Mouse (Mus musculus): ENCODE measurements around the gene Spock1. TPM values are rescaled to one million over a fixed set of nuclear protein-coding genes. Genes with fewer than 3 reads are reported as not detected.

The Spock1 gene
- polyA plus RNA-seq, 1 experiment from 2014 or later: 11.0 TPM

DNA sequence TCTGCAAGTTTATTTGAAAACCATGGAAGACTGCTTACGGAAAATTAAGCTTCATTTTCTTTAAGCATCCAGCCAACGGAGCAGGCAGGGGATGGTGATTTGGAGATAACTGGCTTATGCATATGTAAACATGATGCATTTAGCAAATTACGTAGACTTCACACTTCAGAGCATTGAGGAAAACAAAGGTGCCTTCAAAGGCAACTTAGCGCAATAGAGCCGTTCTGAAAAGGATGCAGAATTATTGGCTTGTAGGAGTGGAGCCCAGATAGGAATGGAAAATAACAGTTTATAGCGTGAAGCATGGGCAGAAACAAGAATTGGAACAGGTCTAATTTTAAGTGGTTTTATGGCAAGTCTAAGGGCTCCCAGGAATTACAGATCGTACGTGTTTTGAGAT, 448.2 kb downstream of the Spock1 start:
- Histone ChIP-seq H3K4me1 (no peaks in the 10 kb centered on the region), H3K4me3 (no peak overlapping the region), H3K36me3 (no peaks in the 10 kb centered on the region), H3K4me2 (replicated peaks) (no peak overlapping the region), H3K27me3 (no peaks in the 10 kb centered on the region), H3K27ac (no peak overlapping the region), H3K9me3 (no peaks in the 10 kb centered on the region), H3K9ac (no peak overlapping the region)
- 82% methylated on average over 8 of the region's 8 CpGs for WGBS
- no peak for ATAC-seq (ENCODE audit: insufficient number of reproducible peaks, insufficient read depth, low FRiP score, low TSS enrichment)

DNA sequence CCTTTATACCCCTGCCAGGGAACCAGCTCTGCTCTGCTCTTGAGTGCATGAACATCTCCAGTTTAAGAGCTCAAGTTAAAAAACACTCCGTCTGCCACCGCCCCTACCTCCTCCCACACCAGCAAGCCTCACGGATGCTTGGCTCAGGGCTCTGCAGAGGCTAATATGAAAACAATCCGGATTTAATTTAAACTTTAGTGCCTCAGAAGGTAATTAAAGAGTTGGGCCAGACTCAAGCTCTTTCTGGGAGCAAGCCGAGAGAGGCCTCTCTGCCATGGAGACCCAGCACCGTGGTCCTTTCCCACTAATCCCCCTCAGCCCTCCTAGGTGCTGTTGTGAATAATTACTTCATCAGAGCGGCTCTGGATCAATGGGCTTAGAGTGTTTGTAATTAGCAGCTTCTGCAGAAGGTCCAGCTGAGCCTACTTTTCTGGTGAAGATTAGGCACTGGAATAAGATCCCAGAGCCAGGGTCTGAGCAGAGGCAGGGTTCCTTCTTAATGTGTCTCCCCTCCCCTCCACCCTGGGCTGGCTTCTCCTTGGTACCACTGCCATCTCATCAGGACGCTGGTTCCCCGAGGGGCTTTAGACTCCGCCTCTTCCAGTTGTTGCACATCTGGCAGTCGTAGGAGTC, 457.8 kb downstream of the Spock1 start:
- H3K9ac ChIP-seq: no peak overlapping the region
- H3K27ac ChIP-seq: 0 out of 2 replicates have a peak overlapping the region, but pooled peaks have one; percentile 36
- H3K27me3 ChIP-seq: peaks cover 6% of the 10 kb centered on the region; the same call in 1 of the 2 replicates
- H3K4me1 ChIP-seq: peaks cover 18% of the 10 kb centered on the region
- H3K9me3 ChIP-seq: no peaks in the 10 kb centered on the region
- no peak overlapping the region for H3K4me3 ChIP-seq
- no peak for ATAC-seq (ENCODE audit: insufficient number of reproducible peaks, insufficient read depth, low FRiP score, low TSS enrichment)
- WGBS: 15% methylated on average over 11 of the region's 11 CpGs
- no peaks in the 10 kb centered on the region for H3K36me3 ChIP-seq
- 0 out of 2 replicates have a peak overlapping the region, but pooled peaks have one; percentile 7 for H3K4me2 ChIP-seq (replicated peaks)

DNA sequence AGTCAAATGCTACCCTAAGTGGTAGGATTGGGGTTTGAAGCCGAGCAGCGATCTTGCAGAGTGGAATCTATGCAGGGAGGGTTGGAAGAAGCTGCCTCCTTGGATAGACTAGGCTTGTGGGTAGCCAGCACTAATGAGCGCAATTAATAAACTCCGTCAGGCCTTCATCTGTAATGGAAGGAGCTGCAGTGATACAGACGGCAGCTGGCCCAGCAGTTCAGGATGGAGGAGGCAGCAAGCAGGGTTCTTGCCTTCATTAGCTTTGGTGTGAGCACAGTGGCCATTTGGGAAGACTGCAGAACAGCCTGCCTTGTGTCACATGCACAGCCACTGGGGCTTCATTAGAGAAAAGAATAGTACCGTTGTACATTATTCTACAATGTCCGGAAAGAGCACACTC, 459.2 kb downstream of the Spock1 start:
- no peak overlapping the region for H3K4me2 ChIP-seq (replicated peaks)
- peaks cover 6% of the 10 kb centered on the region; the same call in 1 of the 2 replicates for H3K27me3 ChIP-seq
- WGBS: 81% methylated on average over 7 of the region's 7 CpGs
- no peak overlapping the region for H3K9ac ChIP-seq
- H3K27ac ChIP-seq: no peak overlapping the region
- H3K4me1 ChIP-seq: peaks cover 18% of the 10 kb centered on the region
- H3K4me3 ChIP-seq: no peak overlapping the region
- H3K9me3 ChIP-seq: no peaks in the 10 kb centered on the region
- H3K36me3 ChIP-seq: no peaks in the 10 kb centered on the region
- no peak for ATAC-seq (ENCODE audit: insufficient number of reproducible peaks, insufficient read depth, low FRiP score, low TSS enrichment)

DNA sequence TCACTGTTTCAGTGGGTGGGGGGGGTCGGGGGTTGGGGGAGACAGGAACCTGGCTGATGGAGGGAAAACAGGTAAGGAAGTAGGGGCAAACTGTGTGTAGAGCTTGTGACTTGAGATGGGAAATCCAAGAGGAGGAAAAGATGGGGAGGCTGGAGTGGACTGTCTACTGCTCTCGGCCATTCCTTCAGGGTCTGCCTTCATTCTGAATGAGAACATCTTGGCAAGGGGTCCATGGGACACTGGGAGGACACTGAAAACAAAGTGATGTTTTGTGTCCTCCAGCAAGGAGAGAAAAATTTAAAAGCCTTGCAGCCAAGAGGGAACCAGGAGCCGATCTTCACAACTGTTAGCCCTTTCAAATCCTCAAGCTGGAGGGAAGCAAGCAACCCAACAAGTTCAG, 463.2 kb downstream of the Spock1 start:
- H3K27me3 ChIP-seq: peaks cover 10% of the 10 kb centered on the region
- no peak for ATAC-seq (ENCODE audit: insufficient number of reproducible peaks, insufficient read depth, low FRiP score, low TSS enrichment)

DNA sequence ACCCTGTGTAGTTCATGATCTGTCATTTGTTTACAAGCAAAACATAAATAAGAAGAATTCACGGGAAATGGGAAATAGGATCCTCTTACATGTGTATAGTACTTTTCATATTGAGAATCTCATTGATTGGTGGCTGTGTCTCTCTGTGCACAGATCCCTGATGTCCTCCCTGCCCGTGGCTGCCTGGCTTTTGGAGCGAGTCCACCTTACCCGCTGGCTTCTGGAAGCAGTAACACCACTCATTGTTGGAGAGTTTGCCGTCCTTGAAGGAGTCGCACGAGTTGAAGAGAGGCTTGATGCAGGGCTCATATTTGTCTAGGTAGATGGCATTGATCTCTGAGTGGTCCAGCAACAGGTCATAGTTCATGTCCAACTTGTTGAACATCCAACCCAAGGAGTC, 468.0 kb downstream of the Spock1 start:
- WGBS: 91% methylated on average over 7 of the region's 7 CpGs
- Histone ChIP-seq H3K9ac (no peak overlapping the region), H3K27ac (no peak overlapping the region), H3K4me1 (no peaks in the 10 kb centered on the region), H3K4me2 (replicated peaks) (no peak overlapping the region), H3K4me3 (no peak overlapping the region), H3K9me3 (no peaks in the 10 kb centered on the region), H3K36me3 (no peaks in the 10 kb centered on the region), H3K27me3 (peaks cover 3% of the 10 kb centered on the region; the same call in 1 of the 2 replicates)
- no peak for ATAC-seq (ENCODE audit: insufficient number of reproducible peaks, insufficient read depth, low FRiP score, low TSS enrichment)

More for the DNA sequence above, 463.2 kb downstream of the Spock1 start:
- H3K27ac ChIP-seq: no peak overlapping the region
- H3K36me3 ChIP-seq: no peaks in the 10 kb centered on the region
- H3K4me1 ChIP-seq: peaks cover 7% of the 10 kb centered on the region; the same call in 1 of the 2 replicates
- no peak overlapping the region for H3K9ac ChIP-seq
- 82% methylated on average over 3 of the region's 3 CpGs for WGBS
- H3K9me3 ChIP-seq: no peaks in the 10 kb centered on the region
- H3K4me2 ChIP-seq (replicated peaks): no peak overlapping the region
- H3K4me3 ChIP-seq: no peak overlapping the region

DNA sequence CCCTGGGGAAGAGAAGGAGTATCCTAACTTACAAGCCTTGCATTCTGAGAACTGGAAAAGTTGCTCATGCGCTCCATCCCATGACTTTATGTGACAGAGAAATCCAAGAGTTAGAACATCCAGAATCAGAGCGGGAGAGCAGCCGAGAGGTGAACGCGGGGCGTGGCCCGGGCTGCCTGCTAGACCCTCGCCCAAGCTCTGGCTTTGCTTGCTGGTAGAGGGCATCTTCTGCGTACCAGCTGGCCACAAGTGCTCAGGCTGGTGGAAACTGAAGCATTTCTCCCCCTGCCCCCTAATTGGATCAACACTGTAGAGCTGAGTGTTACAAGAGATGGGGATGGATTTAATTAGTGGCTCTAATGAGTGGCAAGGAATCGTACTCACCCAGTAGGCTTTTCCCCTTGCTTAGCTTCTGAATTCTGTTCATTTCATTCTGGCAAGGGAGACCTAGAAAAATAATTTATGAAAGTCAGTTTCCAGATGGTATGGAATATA, 472.4 kb downstream of the Spock1 start:
- Histone ChIP-seq H3K9ac (no peak overlapping the region), H3K4me1 (no peaks in the 10 kb centered on the region), H3K27me3 (no peaks in the 10 kb centered on the region), H3K4me3 (no peak overlapping the region), H3K4me2 (replicated peaks) (no peak overlapping the region), H3K36me3 (no peaks in the 10 kb centered on the region), H3K9me3 (no peaks in the 10 kb centered on the region), H3K27ac (no peak overlapping the region)
- 70% methylated on average over 10 of the region's 10 CpGs for WGBS
- ATAC-seq (ENCODE audit: insufficient number of reproducible peaks, insufficient read depth, low FRiP score, low TSS enrichment): no peak

DNA sequence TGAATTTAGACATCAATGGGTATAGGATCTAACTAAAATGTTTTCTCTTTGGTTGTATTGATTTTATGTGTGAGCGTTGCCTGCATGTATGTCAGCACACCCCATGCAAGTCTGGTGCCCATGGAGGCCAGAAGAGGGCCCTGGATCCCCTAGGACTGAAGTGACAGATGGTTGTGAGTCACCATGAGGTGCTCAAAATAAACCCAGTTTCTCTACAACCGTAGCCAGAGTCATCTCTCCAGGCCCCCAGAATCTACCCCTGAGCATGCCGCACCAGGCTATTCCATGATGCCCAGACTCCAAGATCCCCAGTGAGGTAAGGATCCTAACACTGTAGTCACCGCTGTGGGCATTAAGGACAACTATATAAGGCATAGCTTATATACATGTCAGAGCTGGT, 474.3 kb downstream of the Spock1 start:
- Histone ChIP-seq H3K4me3 (no peak overlapping the region), H3K27ac (no peak overlapping the region), H3K36me3 (no peaks in the 10 kb centered on the region), H3K4me1 (no peaks in the 10 kb centered on the region), H3K27me3 (no peaks in the 10 kb centered on the region), H3K9me3 (no peaks in the 10 kb centered on the region), H3K9ac (no peak overlapping the region), H3K4me2 (replicated peaks) (no peak overlapping the region)
- 95% methylated on average over 4 of the region's 4 CpGs for WGBS
- ATAC-seq (ENCODE audit: insufficient number of reproducible peaks, insufficient read depth, low FRiP score, low TSS enrichment): no peak

DNA sequence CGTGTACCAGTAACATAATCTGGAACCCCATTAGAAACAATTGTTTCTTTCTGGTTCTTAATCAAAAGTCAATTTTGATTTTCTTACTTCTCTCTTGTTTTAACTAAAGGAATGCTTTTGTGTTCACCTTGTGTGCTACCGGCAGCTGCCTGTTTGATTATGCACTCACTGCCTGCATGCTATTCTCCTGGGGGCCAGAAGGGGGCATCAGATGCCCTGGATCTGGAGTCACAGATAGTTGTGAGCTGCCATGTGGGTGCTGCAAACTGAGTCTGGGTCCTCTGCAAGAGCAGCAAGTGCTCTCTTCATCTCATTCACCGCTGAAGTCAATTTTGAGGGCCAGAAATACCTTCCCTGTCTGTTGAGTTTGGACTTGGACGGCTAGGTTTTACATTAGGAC, 476.3 kb downstream of the Spock1 start:
- Histone ChIP-seq H3K27ac (no peak overlapping the region), H3K27me3 (no peaks in the 10 kb centered on the region), H3K9me3 (no peaks in the 10 kb centered on the region), H3K4me2 (replicated peaks) (no peak overlapping the region), H3K9ac (no peak overlapping the region), H3K4me3 (no peak overlapping the region), H3K4me1 (no peaks in the 10 kb centered on the region), H3K36me3 (no peaks in the 10 kb centered on the region)
- no peak for ATAC-seq (ENCODE audit: insufficient number of reproducible peaks, insufficient read depth, low FRiP score, low TSS enrichment)
- 93% methylated on average over 4 of the region's 4 CpGs for WGBS

DNA sequence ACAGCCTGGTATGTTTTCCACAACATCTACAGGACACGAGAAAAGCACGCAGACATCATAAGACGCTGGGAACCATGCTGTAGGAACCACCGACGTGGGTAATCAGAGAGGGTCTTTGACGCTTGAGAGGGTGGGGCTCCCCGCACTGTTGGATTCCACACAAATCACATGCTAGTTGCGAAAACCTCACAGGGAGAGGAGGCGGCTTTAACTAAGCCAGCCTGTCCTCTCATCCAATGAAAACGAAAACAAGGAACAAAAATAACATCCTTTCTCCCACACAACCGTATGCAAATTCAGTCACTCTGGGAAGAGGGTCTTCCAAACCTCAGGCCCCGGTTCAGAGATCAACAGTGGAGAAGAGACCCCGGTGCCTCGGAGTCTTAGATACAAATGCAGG, 479.3 kb downstream of the Spock1 start:
- no peak for ATAC-seq (ENCODE audit: insufficient number of reproducible peaks, insufficient read depth, low FRiP score, low TSS enrichment)

DNA sequence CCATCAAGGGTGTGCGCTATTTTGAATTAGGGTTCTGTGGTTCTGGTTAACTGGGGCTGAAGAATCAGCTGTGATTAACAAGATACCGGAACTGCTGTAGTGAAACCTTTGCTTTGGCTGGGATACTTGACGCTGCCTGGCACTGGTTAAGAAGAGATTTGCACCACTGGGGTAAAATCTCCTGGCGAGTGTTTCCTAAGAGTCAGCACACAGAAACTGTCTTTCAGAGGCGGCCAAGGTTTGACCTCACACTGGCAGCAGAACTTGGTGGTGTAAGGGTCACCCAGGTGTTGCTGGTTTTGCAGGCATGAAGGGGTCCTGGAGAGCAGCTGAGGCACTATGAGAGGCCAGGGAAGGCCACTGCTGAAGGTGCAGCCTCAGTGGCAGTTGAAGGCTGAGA, 489.4 kb downstream of the Spock1 start:
- Histone ChIP-seq H3K9me3 (no peaks in the 10 kb centered on the region), H3K4me2 (replicated peaks) (no peak overlapping the region), H3K4me3 (no peak overlapping the region), H3K36me3 (no peaks in the 10 kb centered on the region), H3K9ac (no peak overlapping the region), H3K27me3 (no peaks in the 10 kb centered on the region), H3K27ac (no peak overlapping the region), H3K4me1 (no peaks in the 10 kb centered on the region)
- no peak for ATAC-seq (ENCODE audit: insufficient number of reproducible peaks, insufficient read depth, low FRiP score, low TSS enrichment)
- 92% methylated on average over 5 of the region's 5 CpGs for WGBS

More for the DNA sequence above, 479.3 kb downstream of the Spock1 start:
- no peak overlapping the region for H3K27ac ChIP-seq
- H3K27me3 ChIP-seq: no peaks in the 10 kb centered on the region
- no peak overlapping the region for H3K4me2 ChIP-seq (replicated peaks)
- no peak overlapping the region for H3K9ac ChIP-seq
- H3K36me3 ChIP-seq: no peaks in the 10 kb centered on the region
- H3K9me3 ChIP-seq: no peaks in the 10 kb centered on the region
- H3K4me1 ChIP-seq: no peaks in the 10 kb centered on the region
- WGBS: 71% methylated on average over 14 of the region's 14 CpGs
- no peak overlapping the region for H3K4me3 ChIP-seq

DNA sequence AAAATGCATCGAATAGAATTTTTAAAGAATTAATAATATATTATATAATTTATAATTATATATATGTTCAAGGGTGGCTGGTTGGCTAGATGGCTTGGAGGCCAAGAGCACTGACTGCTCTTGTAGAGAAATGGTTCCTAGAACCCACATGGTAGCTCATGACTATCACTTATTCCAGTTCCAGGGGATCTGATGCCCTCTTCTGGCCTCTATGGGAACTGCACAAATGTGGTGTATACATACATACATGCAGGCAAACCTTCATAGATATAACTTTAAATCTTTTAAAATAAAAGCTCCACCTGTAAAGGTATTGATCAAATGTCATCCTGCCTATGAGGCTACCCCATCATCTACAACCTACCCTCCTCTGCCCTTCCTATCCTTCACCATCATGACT, 493.4 kb downstream of the Spock1 start:
- Histone ChIP-seq H3K9me3 (no peaks in the 10 kb centered on the region), H3K4me2 (replicated peaks) (no peak overlapping the region), H3K9ac (no peak overlapping the region), H3K4me1 (no peaks in the 10 kb centered on the region), H3K27me3 (no peaks in the 10 kb centered on the region), H3K4me3 (no peak overlapping the region), H3K36me3 (no peaks in the 10 kb centered on the region), H3K27ac (no peak overlapping the region)
- WGBS: 100% methylated on average over 1 of the region's 1 CpGs
- no peak for ATAC-seq (ENCODE audit: insufficient number of reproducible peaks, insufficient read depth, low FRiP score, low TSS enrichment)

DNA sequence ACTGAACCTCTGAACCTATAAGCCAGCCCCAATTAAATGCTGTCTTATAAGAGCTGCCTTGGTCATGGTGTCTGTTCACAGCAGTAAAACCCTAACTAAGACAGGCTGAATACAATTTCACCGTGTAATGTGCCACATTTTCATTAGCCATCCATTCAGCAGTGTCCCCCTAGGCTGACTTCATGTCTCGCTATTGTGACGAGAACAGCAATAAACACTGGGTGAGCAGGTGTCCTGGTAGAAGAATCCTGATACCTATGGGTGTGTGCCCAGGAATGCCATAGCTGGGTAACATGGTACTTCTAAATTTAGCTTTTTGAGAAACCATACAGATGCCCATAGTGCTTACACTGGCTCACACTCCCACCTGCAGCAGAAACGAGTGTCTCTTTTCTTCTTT, 500.5 kb downstream of the Spock1 start:
- Histone ChIP-seq H3K9ac (no peak overlapping the region), H3K4me3 (no peak overlapping the region), H3K27ac (no peak overlapping the region), H3K9me3 (no peaks in the 10 kb centered on the region), H3K4me1 (no peaks in the 10 kb centered on the region), H3K36me3 (no peaks in the 10 kb centered on the region), H3K4me2 (replicated peaks) (no peak overlapping the region), H3K27me3 (no peaks in the 10 kb centered on the region)
- no peak for ATAC-seq (ENCODE audit: insufficient number of reproducible peaks, insufficient read depth, low FRiP score, low TSS enrichment)
- 85% methylated on average over 4 of the region's 4 CpGs for WGBS

Measured in embryonic facial prominence, embryonic 12.5 days (tissue).